Mouse (Mus musculus): ENCODE measurements around the gene Inmt.

- TF ChIP-seq POLR2A (IDR thresholded peaks at IDR 0.05; ENCODE audit: insufficient read depth, low read length) (no peak), EP300 (IDR thresholded peaks at IDR 0.05; ENCODE audit: insufficient read depth, low read depth, low read length) (no peak)
Observed at GRCm38 (mm10) chr6:55182655-55183430, 8.0 kb upstream of the Inmt start.
